Mouse (Mus musculus) midbrain, postnatal 0 days (tissue): ENCODE measurements around the gene Slc16a3. TPM values are rescaled to one million over a fixed set of nuclear protein-coding genes. Genes with fewer than 3 reads are reported as not detected.

Source experiments
- ATAC-seq: fragments of 200-750 bp; cut with Nextera tagmentation; 2 replicates; pipeline ENCODE4 v1.8.0; 2017; ENCODE audit warnings: moderate number of reproducible peaks, mild to moderate bottlenecking, moderate TSS enrichment, moderate library complexity; ENCODE audit not compliant: low FRiP score
- DNase-seq: peaks from one replicate; pipeline ENCODE4 v3.0.0-alpha.2; 2015; ENCODE audit warnings: low spot score
- H3K27ac ChIP-seq: fragments of 300-500 bp; sonication (generic); 2 replicates; pipeline ENCODE4 v1.5.1; 2014; ENCODE audit warnings: low read depth, mild to moderate bottlenecking, low read length, mixed read lengths
- H3K27me3 ChIP-seq: fragments of 300-500 bp; sonication (generic); 2 replicates; pipeline ENCODE4 v1.6.1; 2014; ENCODE audit warnings: low read length, control low read depth, mixed read lengths; ENCODE audit not compliant: insufficient read depth
- H3K36me3 ChIP-seq: fragments of 300-500 bp; sonication (generic); 2 replicates; pipeline ENCODE4 v1.6.1; 2014; ENCODE audit warnings: low read length, control low read depth, mixed read lengths; ENCODE audit not compliant: insufficient read depth
- H3K4me1 ChIP-seq: fragments of 300-500 bp; sonication (generic); 2 replicates; pipeline ENCODE4 v1.6.1; 2014; ENCODE audit warnings: mild to moderate bottlenecking, control low read depth, antibody characterized with exemption, low read length, mixed read lengths; ENCODE audit not compliant: insufficient read depth
- H3K4me2 ChIP-seq: fragments of 300-500 bp; sonication (generic); 2 replicates; pipeline ENCODE4 v1.6.1; 2014; ENCODE audit warnings: low read depth, mild to moderate bottlenecking, low read length, mixed read lengths; ENCODE audit not compliant: poor library complexity, severe bottlenecking
- H3K4me3 ChIP-seq: fragments of 300-500 bp; sonication (generic); 2 replicates; pipeline ENCODE4 v1.5.1; 2014; ENCODE audit warnings: low read depth, mild to moderate bottlenecking, low read length, moderate library complexity
- H3K9ac ChIP-seq: fragments of 300-500 bp; sonication (generic); replicated peaks from 2 replicates; pipeline ENCODE4 v1.6.1; 2014; ENCODE audit warnings: mild to moderate bottlenecking, low read length, moderate library complexity, mixed read lengths; ENCODE audit not compliant: poor library complexity, severe bottlenecking
- H3K9me3 ChIP-seq: fragments of 300-500 bp; sonication (generic); 2 replicates; pipeline ENCODE4 v1.6.1; 2016; ENCODE audit warnings: low read length, control low read depth
- CTCF ChIP-seq: IDR thresholded peaks from 2 replicates; pipeline ENCODE4 v1.5.1; 2016; ENCODE audit warnings: antibody characterized with exemption, mild to moderate bottlenecking
- WGBS: fragments of 180-500 bp; shearing (Covaris S2); extraction: QIAGEN DNeasy Blood & Tissue Kit; methylation state at CpG from one replicate; pipeline ENCODE4 v1.1.7; 2014; 5-methylcytosine and 5-hydroxymethylcytosine counted together
- polyA plus RNA-seq: library from polyadenylated mRNA; unstranded; fragments of >200 nt; fragmentation: Nextera tagmentation; extraction: Ambion mirVana; gene quantifications from 2 replicates; pipeline ENCODE4 v1.2.1, GENCODE M21; 2015
- total RNA-seq: library from RNA; depleted of rRNA; stranded (reverse); fragments of >200 nt; gene quantifications from 2 replicates; pipeline ENCODE4 v1.2.3, GENCODE M21; 2014; rRNA removed

Slc16a3 gene
- total and polyA plus RNA-seq, 2 experiments from 2014 or later, result 3.2 to 20.2 TPM

DNA sequence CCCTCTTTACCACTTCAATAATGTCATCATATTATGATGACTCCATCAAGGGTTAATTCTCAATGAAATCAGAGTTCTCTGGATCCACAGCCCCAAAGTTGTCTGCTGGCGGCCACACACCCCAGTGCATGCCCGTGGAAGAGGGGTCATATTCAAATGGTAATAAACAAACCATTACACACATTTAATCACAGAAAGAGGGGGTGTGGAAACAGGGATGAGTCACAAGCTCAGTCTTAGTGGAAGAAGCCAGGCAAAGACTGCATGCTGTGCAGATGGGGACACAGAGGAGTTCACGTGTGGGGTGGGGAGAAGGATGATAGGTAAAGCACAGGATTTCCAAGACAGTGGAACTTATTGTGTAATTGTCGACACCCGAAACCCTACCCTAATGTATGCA, 56.0 kb downstream of the Slc16a3 start:
- no peak for DNase-seq
- Histone ChIP-seq H3K4me1 (no peaks in the 10 kb centered on the region), H3K27me3 (no peaks in the 10 kb centered on the region), H3K9me3 (no peaks in the 10 kb centered on the region), H3K9ac (no peak overlapping the region), H3K27ac (no peak overlapping the region), H3K36me3 (no peaks in the 10 kb centered on the region), H3K4me2 (no peak overlapping the region), H3K4me3 (no peak overlapping the region)
- no peak for ATAC-seq
- WGBS, result 58% methylated on average over 5 of the region's 5 CpGs
- no peak for TF ChIP-seq CTCF

DNA sequence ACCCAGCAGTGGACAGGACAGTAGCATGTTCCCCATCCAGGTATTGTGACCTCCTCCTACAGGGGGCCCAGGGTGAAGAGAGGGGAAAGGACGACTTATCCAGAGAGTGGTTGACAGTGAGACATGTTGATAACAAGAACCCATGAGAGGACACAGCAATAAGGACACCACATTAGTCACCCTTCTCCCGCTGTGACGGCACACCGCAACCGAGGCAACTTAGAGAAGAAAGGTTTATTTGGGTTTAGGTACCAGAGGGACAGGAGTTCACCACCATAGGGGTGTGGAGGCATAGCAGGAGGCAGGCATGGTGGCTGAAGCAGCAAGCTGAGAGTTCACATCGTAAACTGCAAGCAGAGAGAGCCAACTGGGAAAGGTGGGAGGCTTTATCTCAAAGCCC, 57.9 kb downstream of the Slc16a3 start:
- no peaks in the 10 kb centered on the region for H3K27me3 ChIP-seq
- H3K36me3 ChIP-seq, result no peaks in the 10 kb centered on the region
- no peaks in the 10 kb centered on the region for H3K4me1 ChIP-seq
- H3K4me2 ChIP-seq, result no peak overlapping the region
- WGBS, result 77% methylated on average over 6 of the region's 6 CpGs
- H3K9me3 ChIP-seq, result no peaks in the 10 kb centered on the region
- H3K4me3 ChIP-seq, result no peak overlapping the region
- ATAC-seq (no peak), DNase-seq (no peak)
- H3K27ac ChIP-seq, result no peak overlapping the region
- TF ChIP-seq CTCF, result no peak
- no peak overlapping the region for H3K9ac ChIP-seq

DNA sequence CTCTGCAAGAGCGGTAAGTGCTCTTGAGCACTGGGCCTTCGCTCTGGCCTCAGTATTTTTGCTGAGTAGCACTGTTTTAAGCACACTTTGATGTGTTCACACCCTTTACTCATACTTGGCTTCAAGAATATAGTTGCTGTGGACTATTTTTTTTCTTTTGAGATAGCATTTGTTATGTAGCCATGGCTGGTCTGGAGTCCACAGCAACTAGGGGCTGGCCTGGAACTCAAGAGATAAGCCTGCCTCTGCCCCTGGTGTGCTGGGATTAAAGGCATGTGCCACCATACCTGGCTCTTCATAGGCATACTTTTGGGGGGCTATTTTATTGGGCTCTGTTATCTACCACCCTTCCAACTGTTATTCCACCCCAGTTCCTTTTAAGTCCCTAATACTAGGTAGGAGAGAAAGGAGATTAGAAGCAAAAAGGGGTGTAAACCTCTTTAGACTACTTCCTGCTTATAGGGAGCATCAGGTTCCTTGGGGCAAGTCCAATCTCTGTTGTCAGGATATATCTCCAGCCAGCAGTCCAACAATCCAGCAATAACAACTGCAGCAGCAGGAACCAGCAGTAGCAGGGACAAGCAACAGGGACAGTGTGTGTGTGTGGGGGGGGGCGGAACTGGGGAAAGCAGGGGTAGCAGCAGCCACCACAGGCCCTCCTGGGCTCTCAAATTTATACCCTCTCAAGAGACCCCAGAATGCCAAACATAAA, 61.9 kb downstream of the Slc16a3 start:
- Histone ChIP-seq H3K36me3 (no peaks in the 10 kb centered on the region), H3K4me2 (no peak overlapping the region), H3K4me3 (no peak overlapping the region), H3K9me3 (no peaks in the 10 kb centered on the region), H3K9ac (no peak overlapping the region), H3K4me1 (no peaks in the 10 kb centered on the region), H3K27ac (no peak overlapping the region), H3K27me3 (no peaks in the 10 kb centered on the region)
- TF ChIP-seq CTCF, result no peak
- ATAC-seq, result no peak
- no peak for DNase-seq
- 99% methylated on average over 3 of the region's 3 CpGs for WGBS

Other genes starting within 250 kb of the Slc16a3 start
- gene Cenpx, start 234.7 kb upstream of the Slc16a3 start, total RNA-seq, result 70.8 and 76.0 TPM in 2 replicates
- 94.5 and 94.6 TPM in 2 replicates for gene Cenpx, start 234.7 kb upstream of the Slc16a3 start, polyA plus RNA-seq
- gene Lrrc45, start 234.6 kb upstream of the Slc16a3 start, total RNA-seq, result 44.8 and 47.8 TPM in 2 replicates
- gene Lrrc45, start 234.6 kb upstream of the Slc16a3 start, polyA plus RNA-seq, result 46.8 and 51.0 TPM in 2 replicates
- 766 and 788 TPM in 2 replicates for gene Rac3, start 227.0 kb upstream of the Slc16a3 start, total RNA-seq
- gene Rac3, start 227.0 kb upstream of the Slc16a3 start, polyA plus RNA-seq, result 808 and 853 TPM in 2 replicates
- gene Dcxr, start 221.2 kb upstream of the Slc16a3 start, total RNA-seq, result 6.9 and 11.2 TPM in 2 replicates
- 9.9 and 12.3 TPM in 2 replicates for gene Dcxr, start 221.2 kb upstream of the Slc16a3 start, polyA plus RNA-seq
- gene Cbr2, start 216.4 kb upstream of the Slc16a3 start, total RNA-seq, result 3.6 and 5.2 TPM in 2 replicates
- 4.0 and 4.4 TPM in 2 replicates for gene Cbr2, start 216.4 kb upstream of the Slc16a3 start, polyA plus RNA-seq
- 0.93 and 1.0 TPM in 2 replicates for gene Hmga1b, start 185.7 kb upstream of the Slc16a3 start, total RNA-seq
- gene Hmga1b, start 185.7 kb upstream of the Slc16a3 start, polyA plus RNA-seq, result 2.7 TPM in 2 replicates
- 86.5 and 106 TPM in 2 replicates for gene Rfng, start 164.3 kb upstream of the Slc16a3 start, total RNA-seq
- gene Rfng, start 164.3 kb upstream of the Slc16a3 start, polyA plus RNA-seq, result 130 and 138 TPM in 2 replicates
- 252 and 262 TPM in 2 replicates for gene Gps1, start 164.2 kb upstream of the Slc16a3 start, total RNA-seq
- gene Gps1, start 164.2 kb upstream of the Slc16a3 start, polyA plus RNA-seq, result 233 and 253 TPM in 2 replicates
- 46.4 and 52.3 TPM in 2 replicates for gene Dus1l, start 152.1 kb upstream of the Slc16a3 start, total RNA-seq
- gene Dus1l, start 152.1 kb upstream of the Slc16a3 start, polyA plus RNA-seq, result 38.4 and 41.6 TPM in 2 replicates
- gene Fasn, start 123.9 kb upstream of the Slc16a3 start, total RNA-seq, result 469 and 488 TPM in 2 replicates
- gene Fasn, start 123.9 kb upstream of the Slc16a3 start, polyA plus RNA-seq, result 76.0 and 85.4 TPM in 2 replicates
- gene Ccdc57, start 15.6 kb upstream of the Slc16a3 start, total RNA-seq, result 6.2 and 7.2 TPM in 2 replicates
- 6.8 and 7.8 TPM in 2 replicates for gene Ccdc57, start 15.6 kb upstream of the Slc16a3 start, polyA plus RNA-seq
- 116 and 122 TPM in 2 replicates for gene Csnk1d, start 42.9 kb downstream of the Slc16a3 start, total RNA-seq
- 115 TPM in 2 replicates for gene Csnk1d, start 42.9 kb downstream of the Slc16a3 start, polyA plus RNA-seq
- gene Cd7, start 90.9 kb downstream of the Slc16a3 start, total RNA-seq, result not detected in 2 replicates
- not detected in 2 replicates for gene Cd7, start 90.9 kb downstream of the Slc16a3 start, polyA plus RNA-seq
- not detected in 2 replicates for gene Sectm1b, start 115.1 kb downstream of the Slc16a3 start, total RNA-seq
- gene Sectm1b, start 115.1 kb downstream of the Slc16a3 start, polyA plus RNA-seq, result not detected in 2 replicates
- gene Sectm1a, start 132.7 kb downstream of the Slc16a3 start, total RNA-seq, result not detected in 2 replicates
- not detected in 2 replicates for gene Sectm1a, start 132.7 kb downstream of the Slc16a3 start, polyA plus RNA-seq
- gene Tex19.2, start 170.2 kb downstream of the Slc16a3 start, total RNA-seq, result not detected in 2 replicates
- not detected in 2 replicates for gene Tex19.2, start 170.2 kb downstream of the Slc16a3 start, polyA plus RNA-seq
- not detected in 2 replicates for gene Tex19.1, start 197.7 kb downstream of the Slc16a3 start, total RNA-seq
- not detected in 2 replicates for gene Tex19.1, start 197.7 kb downstream of the Slc16a3 start, polyA plus RNA-seq
- 0.33 and 0.66 TPM in 2 replicates for gene Uts2r, start 211.8 kb downstream of the Slc16a3 start, total RNA-seq
- gene Uts2r, start 211.8 kb downstream of the Slc16a3 start, polyA plus RNA-seq, result 1.1 and 1.5 TPM in 2 replicates